Mouse (Mus musculus): ENCODE results near the gene Rcan2. TPM values are rescaled to one million over a fixed set of nuclear protein-coding genes. Genes with fewer than 3 reads are reported as not detected.
"Not testable (repeated sequence)": the region's sequence is repeated elsewhere in the genome, so short reads cannot be mapped to it uniquely, and the experiment has no call there.

The Rcan2 gene
- total and polyA plus RNA-seq, 2 experiments from 2014 or later = 50.0 to 69.8 TPM

- ATAC-seq (no peak), DNase-seq (no peak)
- Histone ChIP-seq H3K36me3 (ENCODE audit: insufficient read depth) (no peaks in the 10 kb centered on the region), H3K4me1 (ENCODE audit: insufficient read depth) (no peaks in the 10 kb centered on the region), H3K9ac (no peak overlapping the region), H3K27me3 (ENCODE audit: insufficient read depth, low read length) (no peaks in the 10 kb centered on the region), H3K4me2 (ENCODE audit: low read depth) (no peak overlapping the region), H3K9me3 (ENCODE audit: low read length) (no peaks in the 10 kb centered on the region), H3K27ac (ENCODE audit: low read depth, low read length) (no peak overlapping the region), H3K4me3 (ENCODE audit: low read depth, low read length) (no peak overlapping the region)
- TF ChIP-seq CTCF (IDR thresholded peaks at IDR 0.05; ENCODE audit: low read depth) = no peak
- WGBS = 72% methylated on average over 2 of the region's 2 CpGs
These were observed 21.5 kb downstream of the Rcan2 start for GRCm38 (mm10) chr17:43822630-43823029.

GRCm38 (mm10) chr17:43824781-43825410 is 23.7 kb downstream of the Rcan2 start:
- Histone ChIP-seq H3K4me3 (ENCODE audit: low read depth, low read length) (no peak overlapping the region), H3K27me3 (ENCODE audit: insufficient read depth, low read length) (no peaks in the 10 kb centered on the region), H3K9me3 (ENCODE audit: low read length) (no peaks in the 10 kb centered on the region), H3K9ac (no peak overlapping the region), H3K4me1 (ENCODE audit: insufficient read depth) (no peaks in the 10 kb centered on the region), H3K4me2 (ENCODE audit: low read depth) (no peak overlapping the region), H3K36me3 (ENCODE audit: insufficient read depth) (no peaks in the 10 kb centered on the region), H3K27ac (ENCODE audit: low read depth, low read length) (no peak overlapping the region)
- DNase-seq (no peak), ATAC-seq (no peak)
- TF ChIP-seq CTCF (IDR thresholded peaks at IDR 0.05; ENCODE audit: low read depth) = no peak
- WGBS = 79% methylated on average over 10 of the region's 10 CpGs

- not testable (repeated sequence) for H3K36me3 ChIP-seq (ENCODE audit: insufficient read depth); H3K9me3 ChIP-seq (ENCODE audit: low read length); H3K4me3 ChIP-seq (ENCODE audit: low read depth, low read length); H3K27me3 ChIP-seq (ENCODE audit: insufficient read depth, low read length); DNase-seq; H3K27ac ChIP-seq (ENCODE audit: low read depth, low read length); H3K4me2 ChIP-seq (ENCODE audit: low read depth); ATAC-seq; H3K9ac ChIP-seq; H3K4me1 ChIP-seq (ENCODE audit: insufficient read depth)
- 63% methylated on average over 1 of the region's 1 CpGs for WGBS
These were observed 24.2 kb downstream of the Rcan2 start for GRCm38 (mm10) chr17:43825411-43825785.

GRCm38 (mm10) chr17:43827261-43827660 is 26.1 kb downstream of the Rcan2 start:
- no peak for TF ChIP-seq CTCF (IDR thresholded peaks at IDR 0.05; ENCODE audit: low read depth)
- no peak overlapping the region for H3K4me3 ChIP-seq (ENCODE audit: low read depth, low read length)
- WGBS = 54% methylated on average over 3 of the region's 3 CpGs

GRCm38 (mm10) chr17:43832401-43833124 is 31.4 kb downstream of the Rcan2 start:
- no peak for ATAC-seq
- no peak for DNase-seq
- Histone ChIP-seq H3K27ac (ENCODE audit: low read depth, low read length) (no peak overlapping the region), H3K4me2 (ENCODE audit: low read depth) (no peak overlapping the region), H3K27me3 (ENCODE audit: insufficient read depth, low read length) (no peaks in the 10 kb centered on the region), H3K4me1 (ENCODE audit: insufficient read depth) (no peaks in the 10 kb centered on the region), H3K36me3 (ENCODE audit: insufficient read depth) (no peaks in the 10 kb centered on the region), H3K9ac (no peak overlapping the region), H3K4me3 (ENCODE audit: low read depth, low read length) (no peak overlapping the region), H3K9me3 (ENCODE audit: low read length) (no peaks in the 10 kb centered on the region)
- TF ChIP-seq CTCF (IDR thresholded peaks at IDR 0.05; ENCODE audit: low read depth) = no peak
- 80% methylated on average over 15 of the region's 15 CpGs for WGBS

More at GRCm38 (mm10) chr17:43827261-43827660, 26.1 kb downstream of the Rcan2 start:
- no peaks in the 10 kb centered on the region for H3K9me3 ChIP-seq (ENCODE audit: low read length)
- no peak overlapping the region for H3K4me2 ChIP-seq (ENCODE audit: low read depth)
- DNase-seq (no peak), ATAC-seq (no peak)
- H3K27ac ChIP-seq (ENCODE audit: low read depth, low read length) = no peak overlapping the region
- no peak overlapping the region for H3K9ac ChIP-seq
- H3K27me3 ChIP-seq (ENCODE audit: insufficient read depth, low read length) = no peaks in the 10 kb centered on the region
- no peaks in the 10 kb centered on the region for H3K4me1 ChIP-seq (ENCODE audit: insufficient read depth)
- H3K36me3 ChIP-seq (ENCODE audit: insufficient read depth) = no peaks in the 10 kb centered on the region

GRCm38 (mm10) chr17:43840208-43840607 is 39.1 kb downstream of the Rcan2 start:
- DNase-seq = peak; percentile 47
- Histone ChIP-seq H3K4me3 (ENCODE audit: low read depth, low read length) (no peak overlapping the region), H3K9me3 (ENCODE audit: low read length) (peaks cover 4% of the 10 kb centered on the region; the same call in 1 of the 2 replicates), H3K27ac (ENCODE audit: low read depth, low read length) (no peak overlapping the region), H3K4me1 (ENCODE audit: insufficient read depth) (no peaks in the 10 kb centered on the region), H3K36me3 (ENCODE audit: insufficient read depth) (no peaks in the 10 kb centered on the region), H3K4me2 (ENCODE audit: low read depth) (no peak overlapping the region), H3K27me3 (ENCODE audit: insufficient read depth, low read length) (peaks cover 3% of the 10 kb centered on the region; the same call in 1 of the 2 replicates), H3K9ac (no peak overlapping the region)
- 62% methylated on average over 9 of the region's 9 CpGs for WGBS
- ATAC-seq = peak; percentile 67
- no peak for TF ChIP-seq CTCF (IDR thresholded peaks at IDR 0.05; ENCODE audit: low read depth)

GRCm38 (mm10) chr17:43846714-43847113 is 45.6 kb downstream of the Rcan2 start:
- H3K4me3 ChIP-seq (ENCODE audit: low read depth, low read length) = no peak overlapping the region
- TF ChIP-seq CTCF (IDR thresholded peaks at IDR 0.05; ENCODE audit: low read depth) = no peak
- ATAC-seq (no peak), DNase-seq (no peak)
- H3K9me3 ChIP-seq (ENCODE audit: low read length) = no peaks in the 10 kb centered on the region
- H3K27ac ChIP-seq (ENCODE audit: low read depth, low read length) = no peak overlapping the region
- H3K9ac ChIP-seq = no peak overlapping the region
- no peaks in the 10 kb centered on the region for H3K36me3 ChIP-seq (ENCODE audit: insufficient read depth)
- 76% methylated on average over 2 of the region's 2 CpGs for WGBS
- H3K4me1 ChIP-seq (ENCODE audit: insufficient read depth) = no peaks in the 10 kb centered on the region
- no peak overlapping the region for H3K4me2 ChIP-seq (ENCODE audit: low read depth)
- 0 out of 2 replicates have a peak, but pooled peaks cover 3% of the 10 kb centered on the region for H3K27me3 ChIP-seq (ENCODE audit: insufficient read depth, low read length)
